Mouse (Mus musculus) thymus, adult 2 months (tissue): ENCODE results near the gene Hoxc9.

Source experiments
- CTCF ChIP-seq: fragments of 200-500 bp; IDR thresholded peaks from 2 replicates; pipeline ENCODE4 v1.5.1; 2012; ENCODE audit warnings: mild to moderate bottlenecking, control low read depth, low read length, moderate library complexity, borderline replicate concordance; ENCODE audit not compliant: control insufficient read depth, poor library complexity, insufficient read depth; ENCODE audit errors: extremely low read depth
- POLR2A ChIP-seq: fragments of 200-500 bp; IDR thresholded peaks from 2 replicates; pipeline ENCODE4 v1.6.1; 2012; ENCODE audit warnings: mild to moderate bottlenecking, low read length, control low read depth, moderate library complexity; ENCODE audit not compliant: control insufficient read depth, poor library complexity, insufficient read depth; ENCODE audit errors: extremely low read depth

- TF ChIP-seq CTCF, result no peak
- TF ChIP-seq POLR2A, result no peak
Observed at GRCm38 (mm10) chr15:102998608-102999182, 22.5 kb downstream of the Hoxc9 start.
